Mouse (Mus musculus) G1E (cell line): Measurements from ENCODE around the gene Ublcp1.

Source experiments
- CTCF ChIP-seq: IDR thresholded peaks from 2 replicates; pipeline ENCODE4 v1.5.1; 2012; ENCODE audit warnings: low read depth, low read length, inconsistent platforms, mixed read lengths
- GATA1 ChIP-seq: IDR thresholded peaks from 2 replicates; pipeline ENCODE4 v1.6.1; 2012; ENCODE audit warnings: borderline replicate concordance, low read length, inconsistent platforms, mixed read lengths
- GATA2 ChIP-seq: IDR thresholded peaks from 2 replicates; pipeline ENCODE4 v1.6.1; 2012; ENCODE audit warnings: low read depth, low read length, inconsistent platforms, borderline replicate concordance

DNA sequence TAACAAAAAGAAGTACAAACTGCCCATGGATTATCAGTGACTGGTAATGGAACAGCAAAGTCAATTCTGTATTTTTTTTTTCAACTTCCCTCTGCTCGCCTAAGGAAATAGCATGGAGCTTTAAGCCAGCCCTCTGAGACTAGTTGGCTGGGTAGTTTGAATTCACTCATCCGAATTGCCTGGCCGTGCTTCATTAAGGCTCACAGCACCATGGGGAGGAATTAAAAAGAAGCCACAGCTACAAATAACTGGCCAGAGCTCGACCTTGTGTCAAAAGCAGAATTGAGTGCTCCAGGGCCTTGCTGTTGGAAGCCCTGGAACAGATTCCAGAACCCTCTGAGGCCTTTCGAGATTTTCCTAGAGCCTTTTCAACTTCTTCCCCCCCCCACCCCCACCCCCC lies 61.7 kb downstream of the Ublcp1 start:
- no peak for TF ChIP-seq CTCF
- TF ChIP-seq GATA2, result no peak
- TF ChIP-seq GATA1, result no peak
